Mouse (Mus musculus): ENCODE data around the gene Agfg1. TPM values are rescaled to one million over a fixed set of nuclear protein-coding genes. Genes with fewer than 3 reads are reported as not detected.

Agfg1 gene
- polyA plus RNA-seq (2015; fragmentation: Nextera tagmentation; extraction: Ambion mirVana) = 19.3 and 25.7 TPM in 2 replicates

DNA sequence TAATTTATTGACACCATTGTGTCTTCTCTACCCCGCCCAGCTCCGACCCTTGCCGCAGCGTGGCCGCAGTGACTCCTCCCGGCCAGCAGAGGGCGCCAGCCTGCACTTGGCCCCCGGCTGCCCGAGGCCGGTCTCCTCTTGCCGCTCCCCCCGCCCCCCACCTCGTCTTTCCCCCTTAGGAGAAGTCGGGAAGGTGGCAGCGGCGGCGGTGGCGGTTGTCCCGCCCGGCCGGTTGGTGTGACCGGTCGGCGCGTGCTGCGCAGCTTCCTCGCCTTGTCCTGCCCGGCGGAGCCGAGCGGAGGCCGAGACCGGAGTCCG, at the start of gene Agfg1:
Gene Agfg1 (plus strand): TSS at position 188 of the 318 bp plus-strand sequence.
- Histone ChIP-seq H3K9me3 (no peaks in the 10 kb centered on the region), H3K4me3 (peak within 1 kb of the TSS; percentile 98), H3K4me1 (peaks cover 12% of the 10 kb centered on the region), H3K9ac (peak within 1 kb of the TSS; percentile 90), H3K27me3 (no peaks in the 10 kb centered on the region), H3K36me3 (no peaks in the 10 kb centered on the region), H3K4me2 (peak within 1 kb of the TSS; percentile 87), H3K27ac (peak within 1 kb of the TSS; percentile 84)
- peak; percentile 83 for ATAC-seq (ENCODE audit: insufficient number of reproducible peaks, low FRiP score, low TSS enrichment, low read depth)
- WGBS = 2% methylated on average over 34 of the region's 34 CpGs

DNA sequence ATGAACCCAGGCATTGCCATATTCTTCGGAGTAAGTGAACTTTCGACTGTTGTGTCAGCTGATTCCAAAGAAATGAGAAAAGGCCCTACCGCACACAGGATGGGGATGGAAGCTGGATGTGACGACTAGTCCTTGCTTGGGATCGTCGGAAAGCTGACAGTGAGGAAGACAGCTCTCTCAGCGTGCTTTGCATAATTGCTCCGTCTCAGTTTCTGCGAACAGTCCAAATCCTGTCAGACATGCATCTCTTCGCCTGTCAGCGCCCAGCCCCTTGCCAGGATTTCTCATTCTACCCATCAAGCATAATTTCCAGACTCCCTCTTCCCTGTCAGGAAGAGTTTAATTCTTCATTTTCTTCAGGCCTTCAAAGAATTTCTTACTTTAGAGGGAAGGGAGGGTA, 48.2 kb upstream of the Agfg1 start:
- 78% methylated on average over 11 of the region's 11 CpGs for whole genome bisulfite sequencing
- H3K9me3 ChIP-seq = no peaks in the 10 kb centered on the region
- no peaks in the 10 kb centered on the region for H3K27me3 ChIP-seq
- no peak overlapping the region for H3K4me2 ChIP-seq
- no peak overlapping the region for H3K4me3 ChIP-seq
- ATAC-seq (ENCODE audit: insufficient number of reproducible peaks, low FRiP score, low TSS enrichment, low read depth) = no peak
- no peak overlapping the region for H3K9ac ChIP-seq
- H3K36me3 ChIP-seq = no peaks in the 10 kb centered on the region
- peaks cover 7% of the 10 kb centered on the region for H3K4me1 ChIP-seq
- H3K27ac ChIP-seq = no peak overlapping the region

DNA sequence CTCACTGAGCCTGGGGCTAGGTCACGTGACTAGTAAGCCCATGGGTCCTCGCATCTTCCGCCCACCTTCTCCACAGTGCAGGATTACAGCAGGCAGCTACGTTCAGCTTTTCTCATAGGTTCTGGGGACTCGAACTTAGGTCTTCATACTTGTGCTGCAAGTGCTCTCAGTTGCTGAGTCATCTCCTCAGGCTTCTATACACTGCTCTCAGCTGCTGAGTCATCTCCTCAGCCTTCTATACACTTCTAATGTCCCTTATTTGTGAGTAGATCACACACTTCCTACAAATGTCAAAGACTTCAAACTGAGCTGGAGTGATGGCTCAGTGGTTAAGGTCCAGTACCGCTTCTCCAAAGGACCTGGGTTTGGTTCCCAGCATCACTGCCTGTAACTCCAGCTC, 47.0 kb upstream of the Agfg1 start:
- no peak for ATAC-seq (ENCODE audit: insufficient number of reproducible peaks, low FRiP score, low TSS enrichment, low read depth)
- H3K4me1 ChIP-seq = peaks cover 7% of the 10 kb centered on the region
- no peak overlapping the region for H3K9ac ChIP-seq
- no peak overlapping the region for H3K27ac ChIP-seq
- WGBS = 93% methylated on average over 6 of the region's 6 CpGs
- H3K27me3 ChIP-seq = no peaks in the 10 kb centered on the region
- no peaks in the 10 kb centered on the region for H3K9me3 ChIP-seq
- no peak overlapping the region for H3K4me2 ChIP-seq
- H3K4me3 ChIP-seq = no peak overlapping the region
- H3K36me3 ChIP-seq = no peaks in the 10 kb centered on the region

DNA sequence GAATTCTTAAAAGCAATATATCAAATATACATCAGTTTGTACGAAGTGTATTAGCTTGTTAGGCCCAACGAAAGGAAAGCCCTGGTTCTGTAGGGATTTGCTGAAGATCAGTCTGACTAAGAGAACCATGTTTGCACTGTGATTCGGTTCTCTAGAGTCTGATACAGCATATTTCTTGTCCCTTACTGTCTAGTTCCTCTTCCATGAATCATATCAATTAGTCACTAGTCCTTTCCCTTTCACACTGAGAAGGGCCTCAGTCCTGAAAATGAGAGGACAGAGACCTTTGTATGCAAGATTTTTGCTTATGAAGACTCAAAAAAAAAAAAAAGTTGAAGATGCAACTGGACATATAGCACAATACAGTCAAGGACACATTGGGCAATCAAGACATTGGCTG, 46.2 kb upstream of the Agfg1 start:
- Histone ChIP-seq H3K36me3 (no peaks in the 10 kb centered on the region), H3K27me3 (no peaks in the 10 kb centered on the region), H3K27ac (no peak overlapping the region), H3K9ac (no peak overlapping the region), H3K9me3 (no peaks in the 10 kb centered on the region), H3K4me2 (no peak overlapping the region), H3K4me3 (no peak overlapping the region), H3K4me1 (0 out of 2 replicates have a peak, but pooled peaks cover 2% of the 10 kb centered on the region)
- WGBS = 84% methylated on average over 3 of the region's 3 CpGs
- no peak for ATAC-seq (ENCODE audit: insufficient number of reproducible peaks, low FRiP score, low TSS enrichment, low read depth)

DNA sequence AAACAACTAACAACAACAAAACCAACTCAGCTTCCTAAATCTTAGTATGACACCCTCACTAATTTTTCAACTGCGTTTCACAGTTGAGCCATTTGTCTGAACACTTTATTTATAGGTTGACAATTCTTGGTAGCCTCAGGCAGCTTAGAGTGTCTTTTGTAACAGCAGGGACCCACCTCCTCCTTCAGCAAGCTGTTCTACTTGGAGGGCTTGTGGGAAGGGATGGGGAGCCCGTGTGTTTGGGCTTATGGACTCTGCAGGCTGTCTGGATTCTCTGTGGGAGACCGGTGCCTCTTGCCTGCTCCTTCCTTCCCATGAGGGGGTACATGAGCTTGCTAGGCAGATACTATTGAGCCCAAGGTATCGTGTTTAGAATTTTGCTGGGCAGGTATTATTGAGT, 45.3 kb upstream of the Agfg1 start:
- Histone ChIP-seq H3K9me3 (no peaks in the 10 kb centered on the region), H3K4me3 (no peak overlapping the region), H3K4me1 (no peaks in the 10 kb centered on the region), H3K27ac (no peak overlapping the region), H3K36me3 (no peaks in the 10 kb centered on the region), H3K27me3 (no peaks in the 10 kb centered on the region), H3K9ac (no peak overlapping the region), H3K4me2 (no peak overlapping the region)
- no peak for ATAC-seq (ENCODE audit: insufficient number of reproducible peaks, low FRiP score, low TSS enrichment, low read depth)
- 58% methylated on average over 4 of the region's 4 CpGs for whole genome bisulfite sequencing

DNA sequence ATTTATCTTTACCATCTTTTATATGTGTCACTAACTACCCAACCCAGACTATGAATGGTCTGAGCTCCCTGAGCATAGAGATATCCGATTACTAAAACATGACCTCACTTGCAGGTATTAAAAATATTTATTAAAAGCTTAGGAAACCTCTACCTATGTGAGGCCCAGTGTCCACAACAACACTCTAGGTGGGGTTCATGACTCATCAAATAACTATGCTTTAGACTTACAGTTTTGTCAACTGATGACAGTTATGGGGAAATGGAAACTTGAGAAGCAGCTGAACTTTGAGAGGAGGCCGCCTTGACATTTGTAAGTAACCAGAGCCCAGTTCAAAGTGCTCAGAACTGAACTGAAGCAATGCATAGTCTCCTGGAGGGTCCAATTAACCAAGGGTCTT, 44.1 kb upstream of the Agfg1 start:
- H3K4me1 ChIP-seq = no peaks in the 10 kb centered on the region
- H3K4me3 ChIP-seq = no peak overlapping the region
- no peak overlapping the region for H3K27ac ChIP-seq
- H3K9me3 ChIP-seq = no peaks in the 10 kb centered on the region
- 65% methylated on average over 2 of the region's 2 CpGs for WGBS
- no peaks in the 10 kb centered on the region for H3K27me3 ChIP-seq
- no peak for ATAC-seq (ENCODE audit: insufficient number of reproducible peaks, low FRiP score, low TSS enrichment, low read depth)
- H3K36me3 ChIP-seq = no peaks in the 10 kb centered on the region
- no peak overlapping the region for H3K9ac ChIP-seq
- no peak overlapping the region for H3K4me2 ChIP-seq

DNA sequence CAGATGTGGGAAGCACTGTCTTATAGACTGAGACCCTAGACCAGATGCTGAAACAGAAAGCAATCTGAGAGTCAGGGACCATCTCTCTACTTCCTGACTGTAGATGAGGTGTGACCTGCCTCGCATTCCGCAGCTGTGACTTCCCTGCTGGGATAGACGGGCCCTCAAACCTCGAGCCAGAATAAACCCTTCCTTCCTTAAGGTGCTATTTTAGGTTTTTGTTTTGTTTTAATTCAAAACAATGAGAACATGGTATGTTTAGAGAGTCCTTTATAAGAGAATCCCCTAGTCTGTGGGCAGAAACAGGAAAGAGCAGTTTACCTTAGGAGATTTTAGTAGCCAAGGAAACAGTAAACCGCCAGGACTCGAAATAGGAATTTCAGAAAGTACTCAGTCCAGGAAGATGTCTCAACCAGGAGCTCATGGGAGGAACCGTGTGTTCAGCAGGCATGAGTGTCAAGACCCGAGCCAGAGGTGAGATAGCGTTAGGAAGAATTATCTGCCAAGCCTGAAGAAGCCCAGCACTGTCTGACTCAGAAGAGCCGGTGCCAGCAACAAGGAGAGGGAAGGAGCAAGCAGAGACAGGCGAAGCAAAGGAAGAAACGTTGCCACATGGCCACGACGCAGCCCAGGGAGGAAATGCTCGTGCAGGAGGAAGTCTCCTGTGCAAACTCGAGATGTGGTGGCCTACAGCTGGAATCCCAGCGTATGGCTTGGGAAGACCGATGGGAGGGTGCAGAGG, 43.4 kb upstream of the Agfg1 start:
- 54% methylated on average over 18 of the region's 18 CpGs for WGBS
- no peak overlapping the region for H3K4me3 ChIP-seq

GRCm38 (mm10) chr1:82797088-82797487, 42.2 kb upstream of the Agfg1 start:
- Histone ChIP-seq H3K9ac (no peak overlapping the region), H3K27ac (no peak overlapping the region), H3K4me3 (no peak overlapping the region), H3K9me3 (no peaks in the 10 kb centered on the region), H3K27me3 (no peaks in the 10 kb centered on the region), H3K36me3 (no peaks in the 10 kb centered on the region), H3K4me2 (no peak overlapping the region), H3K4me1 (0 out of 2 replicates have a peak, but pooled peaks cover 4% of the 10 kb centered on the region)
- no peak for ATAC-seq (ENCODE audit: insufficient number of reproducible peaks, low FRiP score, low TSS enrichment, low read depth)
- WGBS = 93% methylated on average over 4 of the region's 4 CpGs

More for the DNA sequence above, 43.4 kb upstream of the Agfg1 start:
- Histone ChIP-seq H3K9me3 (no peaks in the 10 kb centered on the region), H3K27ac (0 out of 2 replicates have a peak overlapping the region, but pooled peaks have one; percentile 27), H3K4me1 (no peaks in the 10 kb centered on the region), H3K36me3 (no peaks in the 10 kb centered on the region), H3K9ac (no peak overlapping the region), H3K4me2 (no peak overlapping the region), H3K27me3 (no peaks in the 10 kb centered on the region)
- ATAC-seq (ENCODE audit: insufficient number of reproducible peaks, low FRiP score, low TSS enrichment, low read depth) = no peak

GRCm38 (mm10) chr1:82798304-82798703, 41.0 kb upstream of the Agfg1 start:
- H3K27ac ChIP-seq = no peak overlapping the region
- 0 out of 2 replicates have a peak, but pooled peaks cover 4% of the 10 kb centered on the region for H3K4me1 ChIP-seq
- no peak overlapping the region for H3K9ac ChIP-seq
- H3K36me3 ChIP-seq = no peaks in the 10 kb centered on the region
- no peaks in the 10 kb centered on the region for H3K27me3 ChIP-seq
- 31% methylated on average over 5 of the region's 5 CpGs for WGBS
- no peak overlapping the region for H3K4me2 ChIP-seq
- ATAC-seq (ENCODE audit: insufficient number of reproducible peaks, low FRiP score, low TSS enrichment, low read depth) = no peak
- no peak overlapping the region for H3K4me3 ChIP-seq
- no peaks in the 10 kb centered on the region for H3K9me3 ChIP-seq

DNA sequence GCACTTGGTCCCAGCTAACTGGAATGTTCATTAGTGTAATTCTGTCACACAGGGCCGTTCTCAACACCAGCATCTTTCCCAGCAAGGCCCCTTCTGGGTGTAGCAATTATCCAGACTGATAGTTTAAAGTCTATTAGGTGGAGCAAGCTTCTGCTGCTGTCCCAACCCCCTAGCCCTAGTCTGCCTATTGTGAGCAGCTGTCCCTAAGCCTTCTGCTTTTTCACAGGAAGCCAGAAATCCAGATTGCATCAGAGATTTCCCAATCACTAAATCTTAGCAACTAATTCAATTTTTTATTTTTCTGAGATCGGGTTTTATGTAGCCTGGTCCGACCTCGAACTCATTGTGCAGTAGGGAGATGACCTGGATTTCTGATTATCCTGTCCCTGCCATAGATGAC, 40.4 kb upstream of the Agfg1 start:
- ATAC-seq (ENCODE audit: insufficient number of reproducible peaks, low FRiP score, low TSS enrichment, low read depth) = no peak
- Histone ChIP-seq H3K9ac (no peak overlapping the region), H3K4me2 (no peak overlapping the region), H3K9me3 (no peaks in the 10 kb centered on the region), H3K27ac (no peak overlapping the region), H3K4me3 (no peak overlapping the region), H3K36me3 (no peaks in the 10 kb centered on the region), H3K4me1 (0 out of 2 replicates have a peak, but pooled peaks cover 4% of the 10 kb centered on the region), H3K27me3 (no peaks in the 10 kb centered on the region)
- WGBS = 70% methylated on average over 4 of the region's 4 CpGs

- Histone ChIP-seq H3K27me3 (no peaks in the 10 kb centered on the region), H3K36me3 (no peaks in the 10 kb centered on the region), H3K9me3 (no peaks in the 10 kb centered on the region), H3K4me2 (no peak overlapping the region), H3K4me3 (no peak overlapping the region), H3K4me1 (0 out of 2 replicates have a peak, but pooled peaks cover 4% of the 10 kb centered on the region), H3K9ac (no peak overlapping the region), H3K27ac (no peak overlapping the region)
- 68% methylated on average over 12 of the region's 12 CpGs for WGBS
- no peak for ATAC-seq (ENCODE audit: insufficient number of reproducible peaks, low FRiP score, low TSS enrichment, low read depth)
These were observed 38.0 kb upstream of the Agfg1 start for GRCm38 (mm10) chr1:82801105-82801783.

DNA sequence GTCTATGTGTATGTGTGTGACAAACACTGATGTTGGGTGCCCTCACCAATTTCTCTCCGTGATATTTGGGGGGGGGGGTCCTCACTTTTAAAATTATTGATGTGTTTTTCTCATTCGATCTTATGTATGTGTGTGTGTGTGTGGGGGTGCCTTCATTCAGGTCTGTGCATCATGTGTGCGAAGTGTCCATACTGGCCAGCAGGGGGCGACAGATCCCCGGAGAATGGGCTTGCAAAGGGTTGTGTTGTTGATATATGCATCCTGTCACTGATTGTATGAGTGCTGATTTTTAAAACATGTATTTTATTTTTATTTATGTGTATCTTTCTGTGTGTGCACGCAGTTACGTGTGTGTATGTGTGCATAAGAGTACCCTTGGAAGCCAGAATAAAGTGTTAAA, 35.7 kb upstream of the Agfg1 start:
- Histone ChIP-seq H3K4me2 (no peak overlapping the region), H3K9ac (no peak overlapping the region), H3K4me3 (no peak overlapping the region), H3K27ac (no peak overlapping the region), H3K36me3 (no peaks in the 10 kb centered on the region), H3K4me1 (0 out of 2 replicates have a peak, but pooled peaks cover 4% of the 10 kb centered on the region), H3K27me3 (no peaks in the 10 kb centered on the region), H3K9me3 (no peaks in the 10 kb centered on the region)
- 76% methylated on average over 7 of the region's 7 CpGs for WGBS
- ATAC-seq (ENCODE audit: insufficient number of reproducible peaks, low FRiP score, low TSS enrichment, low read depth) = no peak
